Mouse (Mus musculus): ENCODE measurements around the gene Vmn2r22. TPM values are rescaled to one million over a fixed set of nuclear protein-coding genes. Genes with fewer than 3 reads are reported as not detected.

Gene Vmn2r22
- polyA plus RNA-seq (2021; fragmentation: Nextera tagmentation) = not detected in 2 replicates
- long read RNA-seq, experiment 1 = 0 reads
- long read RNA-seq, experiment 2 = 0 reads

DNA sequence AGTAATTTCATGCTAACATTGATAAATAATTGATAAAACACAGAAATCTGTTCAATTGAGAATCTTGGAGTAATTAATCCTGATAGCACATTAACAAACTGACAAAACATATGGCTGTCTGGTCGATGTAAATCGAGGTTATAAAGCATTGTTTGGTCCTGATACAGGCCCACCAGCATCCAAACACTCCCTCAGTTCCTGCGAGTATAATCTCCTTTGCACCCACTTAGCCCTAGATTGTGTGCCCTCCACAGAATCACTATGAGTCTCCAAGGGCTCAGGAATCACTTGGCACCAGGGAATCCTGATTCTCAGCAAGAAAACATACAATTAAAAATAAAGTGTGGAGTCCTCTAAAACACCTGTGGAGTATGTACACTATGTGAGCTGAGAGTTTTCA, at the start of gene Vmn2r22:
Vmn2r22 (minus strand) TSS at position 101 of the 400 bp plus-strand sequence.

Other genes with a start within 250 kb of the Vmn2r22 start
- not detected in 2 replicates for gene Vmn2r20, start 232.6 kb downstream of the Vmn2r22 start, polyA plus RNA-seq (2021; fragmentation: Nextera tagmentation)
- gene Vmn2r21, start 117.3 kb downstream of the Vmn2r22 start, polyA plus RNA-seq (2021; fragmentation: Nextera tagmentation) = not detected in 2 replicates
- gene Vmn2r23, start 51.9 kb upstream of the Vmn2r22 start, polyA plus RNA-seq (2021; fragmentation: Nextera tagmentation) = 0.03 TPM in 1 of 2 replicates, not detected in the other
- gene Vmn2r24, start 128.2 kb upstream of the Vmn2r22 start, polyA plus RNA-seq (2021; fragmentation: Nextera tagmentation) = not detected in 2 replicates
- gene Vmn2r25, start 202.7 kb upstream of the Vmn2r22 start, polyA plus RNA-seq (2021; fragmentation: Nextera tagmentation) = 0.01 TPM in 1 of 2 replicates, not detected in the other